Mouse (Mus musculus): ENCODE results near the gene Gm15023.
"Not testable (repeated sequence)": the region's sequence is repeated elsewhere in the genome, so short reads cannot be mapped to it uniquely, and the experiment has no call there.

Gm15023 gene

DNA sequence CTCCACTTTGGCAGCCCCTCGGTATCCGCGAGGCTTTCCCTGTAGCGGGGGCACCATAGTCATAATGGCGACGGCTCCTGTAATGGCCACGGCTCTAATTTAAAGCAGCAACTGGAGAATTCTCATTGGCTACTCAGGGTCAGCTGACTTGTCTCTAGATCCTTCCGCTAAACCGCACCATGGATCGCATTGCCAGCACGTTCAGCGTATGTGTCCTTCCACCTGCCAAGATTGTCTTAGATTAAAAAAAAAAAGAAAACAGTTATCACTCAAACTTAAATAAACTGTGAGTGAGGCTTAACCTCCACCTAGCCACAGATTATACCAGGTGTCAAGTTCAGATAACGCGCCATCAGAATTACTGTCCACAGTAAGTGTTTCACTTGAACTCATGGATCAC lies at the start of gene Gm15023:
Gm15023 (minus strand) TSS at position 101 of the 400 bp plus-strand sequence.
- DNase-seq: not testable (repeated sequence)

DNA sequence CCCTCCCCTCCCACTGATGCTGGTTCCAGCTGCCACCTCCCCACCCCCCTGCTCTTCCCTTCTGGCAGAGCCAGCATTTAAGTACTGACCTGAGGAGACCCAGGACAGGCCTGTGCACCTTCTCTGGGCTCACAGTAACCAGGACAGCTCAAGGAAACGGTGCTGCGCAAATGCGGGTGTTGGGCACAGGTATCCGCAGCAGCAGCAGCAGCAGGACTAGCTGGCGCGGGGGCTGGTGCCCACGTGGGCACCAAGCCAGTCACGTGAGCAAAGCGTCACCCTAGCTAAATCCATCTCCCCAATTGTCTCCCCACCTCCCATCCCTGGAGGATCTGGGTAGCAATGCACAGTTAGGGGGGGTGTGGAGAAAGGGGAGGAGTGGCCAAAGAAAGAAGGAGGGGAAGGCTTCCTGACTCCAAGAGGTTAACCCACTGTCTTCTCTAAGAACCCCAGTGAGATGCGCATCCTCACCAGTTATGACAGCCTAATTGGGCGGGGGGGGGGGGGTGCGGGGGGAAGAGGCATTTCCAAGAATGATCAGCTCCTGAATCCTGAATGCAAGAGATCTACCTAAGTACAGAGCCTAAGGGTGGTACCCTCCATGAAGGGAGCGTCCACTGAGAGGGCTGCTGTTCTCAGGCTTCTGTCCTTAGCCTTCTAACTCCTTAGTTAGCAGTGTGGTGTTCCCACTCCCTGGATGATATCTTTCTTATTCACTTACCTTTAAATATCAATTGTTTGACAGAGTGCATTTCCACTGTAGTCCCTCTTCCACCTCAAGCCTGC lies 33.2 kb upstream of the Gm15023 start, which contains the start of gene Tceal6:
Tceal6 (minus strand) TSS at position 252 of the 786 bp plus-strand sequence.
- peak; percentile 62 to 63 for DNase-seq

DNA sequence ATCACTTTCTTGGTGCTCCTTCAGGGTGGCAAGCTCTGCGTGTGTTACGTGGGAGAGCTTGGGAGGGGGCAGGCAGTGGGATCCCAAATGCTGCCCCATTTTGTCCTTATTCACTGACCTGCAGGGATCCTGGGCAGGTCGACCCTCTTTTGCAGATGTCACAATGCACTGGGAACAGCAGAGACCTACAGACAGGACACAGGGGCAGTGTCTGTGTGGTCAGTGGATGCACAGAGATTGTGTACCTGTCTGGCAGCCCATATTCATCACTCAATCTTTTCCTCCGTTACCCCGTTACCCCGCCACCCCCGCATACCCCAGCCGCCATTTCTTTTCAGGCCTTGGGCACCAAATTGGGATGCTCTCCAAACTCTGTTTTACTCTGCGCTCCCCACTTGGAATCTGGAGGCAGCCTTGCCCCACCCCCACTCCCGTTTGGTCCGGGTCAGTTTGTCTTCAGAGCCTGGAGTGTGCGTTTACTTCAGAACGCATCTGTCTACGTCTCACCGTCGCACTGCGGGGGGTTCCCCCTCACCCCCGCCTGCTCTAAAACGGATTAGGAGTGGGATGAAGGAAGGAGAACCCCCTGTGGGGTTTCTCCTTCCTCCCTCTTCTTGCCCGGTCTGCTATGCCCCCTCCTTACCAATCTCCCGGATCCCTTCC lies 32.5 kb upstream of the Gm15023 start:
- DNase-seq: peak; percentile 53 to 56

DNA sequence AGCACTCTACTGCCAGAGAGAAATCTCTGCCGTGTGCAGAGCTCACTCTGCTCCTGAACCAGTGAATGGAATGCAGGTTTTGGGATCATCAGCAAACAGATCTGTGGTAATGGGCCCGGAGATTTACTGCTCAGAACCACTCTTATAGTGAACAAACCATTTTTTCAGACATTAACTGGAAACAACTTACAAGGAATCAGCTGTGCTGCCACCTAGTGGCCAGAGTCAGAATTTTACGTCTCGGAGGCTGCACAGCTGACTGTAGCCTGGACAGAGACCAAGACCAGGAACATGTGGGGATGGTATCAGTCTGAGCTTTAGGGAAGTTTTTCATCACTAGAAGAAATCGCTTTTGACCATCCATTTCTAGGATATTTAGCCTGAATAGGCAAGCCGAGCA lies 12.5 kb upstream of the Gm15023 start:
- DNase-seq: not testable (repeated sequence)

DNA sequence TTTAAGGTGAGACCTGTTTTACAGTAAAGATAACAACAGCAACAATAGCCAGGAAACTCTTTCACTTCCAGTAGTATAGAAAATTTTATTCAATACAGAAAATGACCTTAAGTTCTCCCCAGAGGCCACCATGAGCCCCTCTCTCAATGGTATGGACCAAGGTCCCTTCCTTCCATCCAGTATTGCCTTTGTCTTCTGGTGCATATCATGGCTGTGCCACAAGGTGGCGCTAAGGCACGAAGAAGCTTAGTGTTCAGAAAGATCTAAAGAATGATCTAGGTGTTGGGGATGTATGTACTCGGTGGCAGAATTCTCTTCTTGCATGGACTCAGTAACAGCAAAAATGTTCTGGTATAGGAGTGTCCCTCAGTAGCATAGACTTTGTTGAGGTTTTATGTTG lies 11.2 kb upstream of the Gm15023 start:
- DNase-seq: not testable (repeated sequence)

Data from cerebellum, postnatal 10 days (tissue).